Mouse (Mus musculus): ENCODE data around the gene Dph3.

Dph3 gene

GRCm38 (mm10) chr14:32083466-32083865 lies 2.1 kb downstream of the Dph3 start:
- DNase-seq: no peak

GRCm38 (mm10) chr14:32082891-32083290 lies 2.6 kb downstream of the Dph3 start:
- DNase-seq: no peak

GRCm38 (mm10) chr14:32081026-32081425 lies 4.5 kb downstream of the Dph3 start:
- no peak for DNase-seq

GRCm38 (mm10) chr14:32076896-32077575 lies 8.5 kb downstream of the Dph3 start:
- DNase-seq: peak; percentile 78 to 79

GRCm38 (mm10) chr14:32073901-32074300 lies 11.6 kb downstream of the Dph3 start:
- DNase-seq: no peak

- DNase-seq: peak; percentile 18 to 29
Measured at GRCm38 (mm10) chr14:32073211-32073685, 12.3 kb downstream of the Dph3 start.

- DNase-seq: no peak
Measured at GRCm38 (mm10) chr14:32072807-32073206, 12.7 kb downstream of the Dph3 start.

GRCm38 (mm10) chr14:32061398-32061797 lies 24.1 kb downstream of the Dph3 start:
- DNase-seq: no peak

GRCm38 (mm10) chr14:32057664-32058063 lies 27.9 kb downstream of the Dph3 start:
- no peak for DNase-seq

- peak; percentile 43 to 48 for DNase-seq
Measured at GRCm38 (mm10) chr14:32056675-32057074, 28.9 kb downstream of the Dph3 start.

- no peak for DNase-seq
Measured at GRCm38 (mm10) chr14:32055781-32056180, 29.7 kb downstream of the Dph3 start.

GRCm38 (mm10) chr14:32054788-32055187 lies 30.7 kb downstream of the Dph3 start:
- DNase-seq: no peak

- no peak for DNase-seq
Measured at GRCm38 (mm10) chr14:32053895-32054294, 31.6 kb downstream of the Dph3 start.

GRCm38 (mm10) chr14:32050171-32050570 lies 35.4 kb downstream of the Dph3 start:
- DNase-seq: no peak

GRCm38 (mm10) chr14:32046357-32046756 lies 39.2 kb downstream of the Dph3 start:
- no peak for DNase-seq

GRCm38 (mm10) chr14:32042108-32042507 lies 43.4 kb downstream of the Dph3 start:
- DNase-seq: no peak

- no peak for DNase-seq
Measured at GRCm38 (mm10) chr14:32037661-32038252, 47.8 kb downstream of the Dph3 start.

GRCm38 (mm10) chr14:32036482-32036881 lies 49.0 kb downstream of the Dph3 start:
- no peak for DNase-seq

- DNase-seq: peak; percentile 58 to 61
Measured at GRCm38 (mm10) chr14:32032522-32032921, 53.0 kb downstream of the Dph3 start.

Data from B cell, adult 2 months (primary cell).